Mouse (Mus musculus) urinary bladder, postnatal 25 days (tissue): Measurements from ENCODE around the gene Pcbp2.

ENCODE experiments used
- DNase-seq: peaks from one replicate; pipeline ENCODE4 v3.0.0; 2022; ENCODE audit warnings: low spot score

Pcbp2 gene

GRCm38 (mm10) chr15:102506464-102506830, 36.1 kb downstream of the Pcbp2 start:
- no peak for DNase-seq

GRCm38 (mm10) chr15:102506864-102507263, 36.5 kb downstream of the Pcbp2 start:
- DNase-seq: no peak

- DNase-seq: no peak
These were observed 37.2 kb downstream of the Pcbp2 start for GRCm38 (mm10) chr15:102507561-102507960.

GRCm38 (mm10) chr15:102508336-102508735, 38.0 kb downstream of the Pcbp2 start:
- no peak for DNase-seq

- DNase-seq: no peak
These were observed 39.8 kb downstream of the Pcbp2 start for GRCm38 (mm10) chr15:102510110-102510509.

GRCm38 (mm10) chr15:102510590-102511284, 40.4 kb downstream of the Pcbp2 start:
- DNase-seq: peak; percentile 75

GRCm38 (mm10) chr15:102511285-102511833, 41.0 kb downstream of the Pcbp2 start:
- DNase-seq: no peak

- no peak for DNase-seq
These were observed 41.7 kb downstream of the Pcbp2 start for GRCm38 (mm10) chr15:102512010-102512409.

GRCm38 (mm10) chr15:102512471-102512870, 42.1 kb downstream of the Pcbp2 start:
- no peak for DNase-seq

- no peak for DNase-seq
These were observed 42.7 kb downstream of the Pcbp2 start for GRCm38 (mm10) chr15:102513004-102513403.

GRCm38 (mm10) chr15:102515261-102515660, 44.9 kb downstream of the Pcbp2 start:
- no peak for DNase-seq

- DNase-seq: no peak
These were observed 45.5 kb downstream of the Pcbp2 start for GRCm38 (mm10) chr15:102515791-102516190.

- DNase-seq: no peak
These were observed 46.0 kb downstream of the Pcbp2 start for GRCm38 (mm10) chr15:102516293-102516692.

GRCm38 (mm10) chr15:102516728-102517404, 46.5 kb downstream of the Pcbp2 start, which contains the start of gene Map3k12:
Gene Map3k12, minus strand, starts transcription at chr15:102517064.
- DNase-seq: peak; percentile 58

- DNase-seq: no peak
These were observed 47.3 kb downstream of the Pcbp2 start for GRCm38 (mm10) chr15:102517631-102517975.

- DNase-seq: peak; percentile 94
These were observed 47.9 kb downstream of the Pcbp2 start, which contains the start of gene Tarbp2 for GRCm38 (mm10) chr15:102517976-102518858. Gene Tarbp2, plus strand, starts transcription at chr15:102518192.

- no peak for DNase-seq
These were observed 48.5 kb downstream of the Pcbp2 start for GRCm38 (mm10) chr15:102518859-102519201.

GRCm38 (mm10) chr15:102519211-102520141, 49.1 kb downstream of the Pcbp2 start:
- no peak for DNase-seq

GRCm38 (mm10) chr15:102520416-102520815, 50.1 kb downstream of the Pcbp2 start:
- DNase-seq: no peak

- no peak for DNase-seq
These were observed 51.1 kb downstream of the Pcbp2 start for GRCm38 (mm10) chr15:102521480-102521879.

GRCm38 (mm10) chr15:102524892-102525485, 54.6 kb downstream of the Pcbp2 start, which contains the start of gene Npff:
Gene Npff, minus strand, starts transcription at chr15:102524942.
- peak; percentile 71 for DNase-seq
